Mouse (Mus musculus): Measurements from ENCODE around the gene Duxbl1.
"Not testable (repeated sequence)": the region's sequence is repeated elsewhere in the genome, so short reads cannot be mapped to it uniquely, and the experiment has no call there.

Duxbl1 gene

DNA sequence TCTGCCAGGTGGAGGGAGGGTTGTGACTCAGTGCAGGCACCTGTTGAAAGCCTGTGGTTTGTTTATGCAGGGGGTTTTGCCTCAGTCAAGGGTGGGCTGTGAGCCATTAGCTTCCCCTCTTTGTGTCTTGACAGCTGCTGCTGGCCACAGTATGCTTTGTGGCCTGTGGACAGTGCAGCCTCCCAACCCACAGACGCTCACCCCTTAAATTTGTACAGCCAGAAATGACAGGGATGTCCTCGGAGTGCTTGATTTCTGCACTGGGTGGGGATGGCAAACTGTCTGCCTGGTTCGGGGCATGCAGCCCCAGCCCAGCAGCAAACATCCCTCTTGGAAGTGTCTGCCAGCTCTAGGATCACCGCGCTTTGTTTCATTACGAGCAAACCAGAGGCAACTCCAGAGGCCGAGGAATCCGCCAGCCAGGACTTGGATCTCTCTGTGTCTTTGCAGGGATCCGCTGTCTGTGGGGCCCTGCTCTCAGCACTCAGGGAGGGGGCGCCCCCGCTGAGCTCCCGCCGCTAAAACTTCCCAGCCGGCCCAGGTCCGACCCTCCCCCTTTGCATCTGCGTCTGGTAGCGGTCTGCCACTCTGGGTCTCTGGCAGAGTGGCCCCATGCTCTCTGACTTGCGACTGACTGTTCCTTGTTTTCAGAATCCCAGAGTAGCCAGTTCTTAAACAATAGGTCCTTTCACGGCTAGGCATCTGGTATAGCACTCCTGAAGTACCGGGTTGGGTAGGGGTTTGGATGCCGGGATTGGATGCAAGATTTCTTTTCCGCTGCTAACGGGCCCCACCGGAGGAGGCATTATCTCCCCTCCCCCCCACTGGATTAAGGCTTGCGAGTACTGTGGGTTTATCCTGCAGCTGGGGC is at the start of gene Duxbl1:
TSS of gene Duxbl1 (plus strand) at position 207 of the 871 bp plus-strand sequence.
- DNase-seq (ENCODE audit: low read depth, low spot score) = not testable (repeated sequence)

DNA sequence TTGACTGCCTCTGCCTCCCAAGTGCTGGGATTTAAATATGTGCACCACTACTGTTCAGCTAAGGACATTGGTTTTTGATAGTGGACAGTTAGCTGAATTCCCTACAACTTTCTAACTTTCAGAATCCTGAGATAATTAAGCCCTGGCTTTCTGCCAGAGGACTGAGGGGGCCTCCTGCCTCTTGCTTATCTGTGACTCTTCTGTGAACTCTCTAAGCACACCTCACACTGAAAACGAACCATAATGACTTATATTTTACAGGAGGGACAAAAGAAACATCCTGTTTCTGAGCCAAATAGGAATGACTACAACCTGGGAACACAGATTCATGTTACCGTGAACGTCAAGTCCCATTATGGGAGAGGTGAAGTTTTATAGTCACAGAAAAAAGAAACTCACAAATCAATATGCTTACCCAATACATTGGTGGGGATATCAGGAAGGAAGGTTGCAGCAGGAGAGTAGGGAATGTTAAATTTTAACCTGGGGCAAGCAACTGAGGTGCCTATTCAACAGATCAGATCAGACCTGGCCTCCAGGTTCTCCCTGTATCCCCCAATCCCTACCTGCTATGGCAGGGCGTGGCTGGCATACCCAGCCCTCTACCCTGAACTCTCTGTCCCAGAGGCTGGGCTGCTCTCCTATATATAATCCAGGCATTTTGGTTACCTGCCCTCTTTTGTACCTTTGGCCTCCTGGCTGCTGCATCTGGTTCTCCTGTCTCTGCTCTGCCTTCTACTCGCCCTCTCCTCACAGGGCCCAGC is 41.3 kb upstream of the Duxbl1 start:
- DNase-seq (ENCODE audit: low read depth, low spot score) = not testable (repeated sequence)

DNA sequence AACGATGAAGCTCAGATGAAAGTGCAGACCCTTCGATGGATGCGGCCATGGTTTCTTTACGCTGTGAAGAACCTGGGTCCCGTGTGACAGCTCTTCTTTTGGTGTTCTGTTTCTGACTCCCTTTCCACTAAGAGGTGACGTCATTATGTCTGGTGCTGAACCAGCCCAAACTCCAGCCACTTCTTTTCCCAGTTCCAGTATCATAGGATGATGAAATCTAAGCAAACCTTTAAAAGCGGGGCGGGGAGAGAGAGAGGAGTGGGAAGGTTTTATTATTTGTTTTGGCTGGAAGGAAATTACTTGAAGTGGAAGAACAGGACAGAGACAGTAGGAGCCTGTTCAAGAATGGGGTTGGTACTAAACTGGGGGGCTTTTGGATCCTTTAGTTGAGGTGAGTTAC is 40.4 kb upstream of the Duxbl1 start, which contains the start of gene Cphx1:
TSS of gene Cphx1 (plus strand) at position 301 of the 400 bp plus-strand sequence.
- not testable (repeated sequence) for DNase-seq (ENCODE audit: low read depth, low spot score)

DNA sequence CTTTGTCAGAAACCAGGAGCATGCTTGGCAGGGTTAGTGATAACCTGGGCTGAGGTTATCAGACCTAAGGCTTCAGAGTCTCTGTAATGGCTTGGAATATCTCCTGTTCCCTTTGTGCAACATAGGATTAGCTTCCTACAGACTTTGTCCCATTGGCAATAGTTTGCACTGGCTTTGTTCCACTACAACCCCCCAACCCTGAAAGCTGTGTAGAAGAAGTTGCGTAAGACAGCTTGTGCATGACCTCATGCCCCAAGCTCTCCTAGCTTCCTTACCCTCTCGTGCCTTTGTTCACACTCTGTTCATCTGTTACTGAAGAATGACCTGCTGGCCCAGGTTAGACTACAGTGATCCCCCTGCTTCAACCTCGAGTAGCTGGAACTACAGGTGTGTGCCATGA is 20.5 kb upstream of the Duxbl1 start:
- not testable (repeated sequence) for DNase-seq (ENCODE audit: low read depth, low spot score)

DNA sequence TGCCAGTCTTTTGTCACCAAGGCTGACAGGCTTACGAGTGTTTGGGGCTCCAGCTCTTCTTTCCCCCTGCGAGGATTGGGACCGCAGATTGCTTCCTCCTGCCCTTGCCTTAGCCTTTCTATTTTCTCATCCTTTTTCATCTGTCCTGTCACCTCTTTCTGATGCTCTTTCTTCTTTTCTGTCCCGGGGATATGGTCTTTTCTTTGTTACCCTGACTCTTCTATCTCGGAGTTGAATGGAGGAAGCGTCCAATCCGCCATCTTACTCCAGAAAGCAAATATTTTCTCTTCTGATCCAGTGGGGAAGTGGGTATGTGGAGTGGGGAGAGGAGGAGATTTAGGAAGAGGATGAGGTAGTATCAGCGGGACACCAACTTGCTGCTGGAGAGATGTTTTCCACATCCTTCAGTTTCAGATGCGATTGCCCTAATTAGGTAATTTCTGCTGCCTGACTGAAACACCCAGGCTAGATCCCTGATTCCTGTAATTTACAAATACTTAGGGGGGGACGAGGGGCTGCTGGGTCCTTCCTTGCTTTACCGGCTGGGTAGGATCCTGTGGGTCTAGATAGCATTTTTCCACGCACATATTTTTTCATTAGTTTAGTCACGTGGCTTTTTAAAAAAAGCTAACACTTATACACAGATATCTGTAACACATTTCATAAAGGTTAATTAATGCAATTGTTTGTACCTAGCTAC is 1.0 kb downstream of the Duxbl1 start:
- not testable (repeated sequence) for DNase-seq (ENCODE audit: low read depth, low spot score)

DNA sequence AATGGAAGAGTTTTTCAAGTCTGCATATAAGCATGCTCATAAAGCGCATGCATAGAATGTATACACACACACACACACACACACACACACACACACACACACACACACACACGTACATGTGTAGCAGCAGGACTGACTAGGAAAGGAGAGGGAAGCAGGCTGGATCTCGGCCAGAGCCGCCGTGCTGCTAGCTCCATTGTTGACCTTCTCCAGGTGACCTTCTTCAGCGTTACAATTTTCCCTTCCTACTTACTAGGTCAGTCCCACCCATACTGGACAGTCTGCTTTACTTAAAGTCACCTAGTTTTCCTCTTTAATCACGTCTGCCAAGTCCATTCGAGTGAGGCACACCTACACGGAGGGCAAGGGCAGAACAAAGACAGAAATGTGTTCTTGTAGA is 3.5 kb downstream of the Duxbl1 start:
- DNase-seq (ENCODE audit: low read depth, low spot score) = not testable (repeated sequence)

DNA sequence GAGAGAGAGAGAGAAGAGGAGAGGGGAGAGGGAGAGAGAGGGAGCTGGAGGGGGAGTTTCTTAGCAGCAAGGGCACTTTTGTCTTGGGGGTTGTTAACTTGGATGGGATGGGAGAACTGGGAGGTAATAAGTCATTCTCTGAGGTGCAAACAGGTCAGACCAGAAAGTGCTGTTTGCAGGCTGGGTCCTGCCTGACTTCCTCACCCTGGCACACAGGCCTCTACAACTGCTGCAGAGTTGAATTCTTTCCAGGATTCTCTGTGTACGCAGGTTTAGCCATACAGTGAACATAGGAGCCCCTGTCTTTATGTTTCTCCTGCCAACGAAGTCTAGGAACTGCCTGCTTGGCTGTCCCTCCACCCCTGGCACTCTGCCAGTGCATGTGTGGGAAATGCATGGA is 29.1 kb downstream of the Duxbl1 start:
- DNase-seq (ENCODE audit: low read depth, low spot score) = not testable (repeated sequence)

DNA sequence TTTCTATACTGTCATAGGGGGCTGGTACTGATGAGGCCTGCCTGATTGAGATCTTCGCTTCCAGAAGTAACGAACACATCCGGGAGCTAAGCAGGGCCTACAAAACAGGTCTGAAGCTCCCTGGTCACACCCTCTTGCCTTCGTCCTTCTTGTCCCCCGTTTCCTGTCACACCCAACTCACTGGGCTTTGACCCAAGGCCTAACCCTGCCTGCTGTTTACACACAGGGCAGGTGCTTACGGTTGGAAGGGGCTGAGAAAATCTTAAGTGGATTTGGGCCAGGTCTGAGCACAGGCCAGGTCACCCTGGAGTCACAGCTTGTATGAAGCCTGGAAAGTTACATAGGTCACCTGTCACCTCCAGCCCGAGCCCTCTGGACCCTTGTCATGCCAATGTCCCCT is 38.0 kb downstream of the Duxbl1 start:
- DNase-seq (ENCODE audit: low read depth, low spot score) = not testable (repeated sequence)

DNA sequence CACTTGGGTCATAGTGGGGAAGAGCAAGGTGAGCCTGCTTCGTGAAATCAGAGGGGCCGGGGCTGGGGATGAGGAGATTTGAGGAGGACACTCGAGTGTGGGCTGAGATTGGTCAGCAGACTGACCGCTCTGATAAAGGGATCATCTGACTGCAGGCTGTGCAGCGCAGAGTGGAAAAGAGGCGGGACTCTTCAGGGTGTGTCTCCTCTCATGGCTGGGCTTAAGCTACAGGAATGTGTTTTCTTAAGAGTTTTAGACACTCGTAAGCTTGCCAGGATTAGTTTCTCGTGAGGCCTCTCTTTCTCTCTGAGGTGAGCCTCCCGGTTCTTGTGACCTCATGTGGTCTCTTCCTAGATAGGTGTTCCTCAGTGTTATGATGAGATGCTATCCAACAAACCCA is 43.2 kb downstream of the Duxbl1 start:
- DNase-seq (ENCODE audit: low read depth, low spot score) = not testable (repeated sequence)

DNA sequence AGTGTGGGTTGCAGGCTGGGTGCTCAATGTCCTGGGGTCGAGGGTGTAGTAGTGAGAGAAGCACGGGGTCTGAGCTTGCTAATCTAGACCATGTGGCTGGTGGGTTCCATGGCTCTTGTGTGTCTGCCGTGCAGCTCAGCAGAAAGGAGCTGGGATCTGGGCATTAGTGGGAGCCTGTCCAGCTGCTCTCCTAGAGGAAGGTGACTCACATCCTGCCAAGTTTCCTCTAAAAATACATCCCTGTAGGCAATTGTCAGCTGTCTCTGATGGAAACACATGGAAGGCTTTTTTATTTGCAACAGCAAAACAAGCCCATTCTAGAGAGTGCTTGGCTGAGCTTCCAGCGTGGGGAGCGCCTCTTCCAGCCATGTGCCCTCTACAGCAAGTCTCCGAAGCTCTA is 44.5 kb downstream of the Duxbl1 start:
- DNase-seq (ENCODE audit: low read depth, low spot score) = not testable (repeated sequence)

DNA sequence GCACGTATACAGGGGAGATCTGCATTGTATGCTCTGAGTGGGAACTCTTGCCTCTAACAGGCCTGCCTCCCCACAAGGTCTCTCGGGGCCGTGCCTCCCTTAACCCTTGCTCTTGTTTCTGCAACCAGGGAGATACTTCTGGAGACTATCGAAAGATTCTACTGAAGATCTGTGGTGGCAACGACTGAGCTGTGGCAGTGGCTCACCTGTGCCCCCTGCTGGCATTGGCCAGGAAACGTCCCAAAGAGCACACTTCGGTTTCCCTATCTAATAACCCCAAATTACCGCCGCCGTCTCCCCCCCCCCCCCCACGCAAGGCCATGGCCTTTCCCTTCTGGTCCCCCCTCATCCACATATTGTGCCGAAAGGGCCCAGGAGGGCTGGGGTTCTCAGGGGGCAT is 47.3 kb downstream of the Duxbl1 start:
- DNase-seq (ENCODE audit: low read depth, low spot score) = not testable (repeated sequence)

DNA sequence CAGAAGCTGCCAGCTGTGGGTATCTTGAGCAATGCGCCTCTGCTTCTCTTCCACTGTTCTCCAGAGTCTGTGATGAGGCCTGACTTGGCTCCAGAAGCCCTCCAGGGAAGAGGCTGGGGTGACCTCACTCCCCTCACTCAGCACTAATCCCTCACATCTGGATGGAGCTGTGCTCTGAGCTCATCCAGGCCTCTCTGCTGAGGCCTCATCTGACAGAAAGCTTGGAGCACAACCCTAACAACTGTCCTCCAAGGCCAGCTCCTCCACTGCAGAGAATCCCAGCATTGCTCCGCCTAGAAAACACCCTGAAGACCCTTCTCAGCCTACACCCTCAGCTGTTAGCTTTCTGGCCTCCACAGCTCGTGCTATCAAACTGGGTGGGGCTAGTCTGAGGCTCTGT is 56.0 kb downstream of the Duxbl1 start:
- DNase-seq (ENCODE audit: low read depth, low spot score) = not testable (repeated sequence)

DNA sequence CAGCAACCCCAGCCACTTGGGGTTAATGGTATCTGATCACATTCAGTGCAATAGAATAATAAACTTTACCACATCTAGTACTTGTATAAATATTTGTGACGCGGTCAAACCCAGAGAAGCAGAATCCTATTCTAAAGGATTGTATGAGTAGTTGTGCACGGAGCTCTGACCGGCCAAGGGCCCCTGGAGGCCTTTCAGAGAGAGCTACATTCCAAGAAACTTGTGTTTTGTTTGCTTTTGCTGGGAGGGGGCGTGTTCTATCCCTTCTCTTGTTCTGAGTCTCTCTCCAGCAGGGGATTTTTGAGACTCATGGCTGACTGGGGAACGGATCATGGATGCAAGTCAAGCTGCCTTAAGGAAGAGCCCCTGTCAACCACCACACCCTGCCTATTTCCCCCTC is 57.1 kb downstream of the Duxbl1 start:
- not testable (repeated sequence) for DNase-seq (ENCODE audit: low read depth, low spot score)
